Mouse (Mus musculus) layer of hippocampus, postnatal 25 days (tissue): ENCODE data around the gene 4931428F04Rik. TPM values are rescaled to one million over a fixed set of nuclear protein-coding genes. Genes with fewer than 3 reads are reported as not detected.

ENCODE experiments used
- DNase-seq, 2 experiments: peaks; one replicate each; pipeline ENCODE4 v3.0.0; 2022; ENCODE audit warnings: mixed read lengths in 2 of 2, low spot score in 1 of 2; ENCODE audit errors: extremely low spot score in 1 of 2
- total RNA-seq, 2 experiments: library from RNA; stranded (reverse); gene quantifications; 2 replicates each; pipeline ENCODE4 v1.2.3; 2021

The 4931428F04Rik gene
- total RNA-seq, 2 experiments from 2014 or later = 21.7 to 24.4 TPM

- DNase-seq = no peak
Observed at GRCm38 (mm10) chr8:105265128-105265527, 24.5 kb downstream of the 4931428F04Rik start.

DNA sequence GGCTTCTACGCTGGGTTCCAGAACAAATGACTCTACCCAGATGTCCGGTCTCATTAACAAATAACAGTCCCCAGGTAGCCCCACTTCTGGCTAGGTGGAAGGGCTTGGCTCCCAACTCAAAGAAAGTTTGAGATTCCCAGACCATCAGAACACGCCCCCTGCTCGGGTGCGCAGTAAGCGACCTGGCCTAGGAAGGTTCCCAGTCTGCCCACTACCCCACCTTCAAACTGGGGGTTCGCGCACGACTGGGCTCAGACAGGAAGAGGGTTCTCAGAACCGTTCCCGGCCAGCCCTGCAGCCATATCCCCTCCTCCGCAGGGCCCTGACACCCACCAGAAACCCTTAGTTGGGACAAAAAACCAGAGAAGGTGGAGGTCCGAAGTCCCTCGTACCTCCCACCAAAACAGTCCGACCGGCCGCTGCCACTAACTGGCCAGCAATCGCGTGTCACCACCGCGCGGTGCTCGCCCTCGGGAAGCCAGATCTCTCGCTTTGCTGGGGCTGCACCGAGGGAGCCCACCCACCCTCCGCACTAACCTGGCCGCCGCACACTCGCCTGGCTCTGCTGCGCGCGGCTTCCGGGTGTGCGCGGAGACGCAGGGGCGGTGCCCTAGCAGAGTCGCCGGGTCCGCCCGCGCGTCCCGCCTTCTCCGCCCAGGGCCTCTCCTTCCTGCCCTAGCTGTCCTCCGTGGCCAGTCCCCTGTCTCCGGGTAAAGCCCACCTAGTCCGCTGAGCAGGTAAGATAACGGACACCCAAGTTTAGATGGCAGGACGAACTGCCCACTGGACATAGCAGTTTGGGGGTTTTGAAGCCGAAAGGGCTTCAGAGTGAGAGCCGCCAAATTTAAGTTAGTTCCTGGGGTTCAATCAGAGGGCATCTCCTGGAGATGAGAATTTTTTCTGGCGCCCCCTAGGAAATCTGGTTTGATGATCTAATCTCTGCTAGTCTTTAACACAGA, 25.4 kb downstream of the 4931428F04Rik start, which contains the start of the genes Tradd and Fbxl8:
TSS of gene Tradd (minus strand) at position 586 of the 959 bp plus-strand sequence.
TSS of gene Fbxl8 (plus strand) at position 625 of the 959 bp plus-strand sequence.
- no peak for DNase-seq

DNA sequence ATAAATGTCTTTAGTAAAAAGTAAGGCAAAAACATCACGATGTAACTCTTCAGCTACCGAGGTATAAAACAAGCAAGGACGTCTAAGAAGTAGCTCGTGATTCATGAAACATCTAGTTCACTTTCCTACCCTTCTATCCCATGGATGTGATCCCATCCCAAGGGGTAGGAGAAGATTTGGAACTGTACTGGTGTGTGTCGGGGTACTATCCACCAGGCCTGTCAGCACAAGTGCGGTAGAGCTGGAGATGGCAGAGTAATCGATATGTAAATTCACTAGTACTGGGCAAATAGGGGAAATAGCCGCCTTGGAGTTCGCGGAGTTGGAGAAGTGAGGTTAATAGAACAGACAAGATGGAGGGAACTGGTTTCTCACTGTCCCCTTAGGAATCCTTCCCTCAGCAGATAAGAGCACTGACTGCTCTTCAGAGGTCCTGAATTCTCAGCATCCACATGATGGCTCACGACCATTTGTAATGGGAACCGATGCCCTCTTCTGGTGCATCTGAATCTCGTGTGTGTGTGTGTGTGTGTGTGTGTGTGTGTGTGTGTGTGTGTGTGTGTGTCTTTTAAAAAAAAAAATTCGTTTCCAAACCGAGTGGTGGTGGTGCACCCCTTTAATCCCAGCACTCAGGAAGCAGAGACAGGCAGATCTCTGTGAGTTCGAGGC, 26.3 kb downstream of the 4931428F04Rik start:
- no peak for DNase-seq

- DNase-seq = no peak
Observed at GRCm38 (mm10) chr8:105261326-105261980, 28.2 kb downstream of the 4931428F04Rik start.

DNA sequence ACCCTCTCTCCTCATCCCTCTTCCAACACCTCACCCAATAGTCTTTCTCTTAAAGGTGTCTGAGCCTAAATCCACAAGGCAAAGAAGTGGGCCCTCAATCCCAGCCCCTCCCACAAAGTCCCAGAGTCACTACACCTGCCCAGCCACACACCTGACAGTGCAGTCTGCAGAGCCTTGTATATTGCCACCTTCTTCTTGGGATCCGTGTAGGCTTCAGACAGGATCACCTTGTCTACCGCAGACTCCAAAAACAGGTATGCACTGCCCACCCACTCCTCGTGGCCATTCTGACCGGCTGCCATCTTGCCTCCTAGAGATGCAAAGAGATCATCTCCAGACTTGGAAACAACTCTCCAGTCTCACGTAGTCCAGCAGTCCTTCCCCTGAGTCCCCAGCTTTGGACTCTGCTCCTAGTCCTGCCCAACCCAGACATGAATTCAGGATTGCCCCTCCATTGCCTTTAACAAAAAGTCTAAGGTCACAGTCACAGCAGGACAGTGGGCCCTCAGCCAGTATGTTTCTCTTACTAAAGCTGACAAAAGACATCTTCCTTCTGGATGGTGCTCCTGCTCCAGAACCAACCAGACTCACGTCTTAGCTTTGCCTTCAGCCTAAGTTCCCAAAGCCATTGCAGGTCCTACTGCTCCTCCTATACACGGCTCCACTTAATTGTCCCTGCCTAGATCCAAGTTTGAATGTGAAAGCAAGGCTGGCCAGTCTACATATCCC, 29.1 kb downstream of the 4931428F04Rik start:
- no peak for DNase-seq

DNA sequence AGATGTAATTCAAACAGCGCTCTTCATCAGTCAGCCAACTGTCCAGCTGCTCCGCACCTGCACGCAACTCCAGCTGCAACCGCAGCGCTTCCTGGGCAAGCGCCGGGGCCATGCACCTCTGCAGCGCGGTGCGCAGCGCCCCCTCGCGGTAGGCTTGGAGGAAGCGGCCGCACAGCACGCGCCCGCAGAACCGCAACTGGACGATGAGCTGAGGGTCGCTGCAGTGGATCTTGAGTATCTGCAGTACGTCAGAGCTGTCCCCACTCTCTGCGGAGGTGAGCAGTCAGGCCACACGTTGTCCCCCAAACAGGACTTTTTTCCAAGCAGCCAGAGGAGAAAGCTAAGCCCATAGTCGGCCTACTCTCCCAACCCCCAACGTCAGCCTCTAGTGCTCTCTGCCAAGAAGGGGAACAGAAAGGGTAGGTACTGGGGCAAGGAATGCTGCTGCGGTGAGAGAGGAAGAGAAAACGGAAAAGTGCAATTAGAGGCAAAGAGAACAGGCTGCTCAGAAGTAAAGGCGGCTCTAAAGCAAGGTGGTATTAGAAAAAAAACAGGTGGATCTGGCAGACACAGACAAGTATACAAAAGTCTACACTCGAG, 29.8 kb downstream of the 4931428F04Rik start:
- peak; percentile 69 to 81 for DNase-seq

DNA sequence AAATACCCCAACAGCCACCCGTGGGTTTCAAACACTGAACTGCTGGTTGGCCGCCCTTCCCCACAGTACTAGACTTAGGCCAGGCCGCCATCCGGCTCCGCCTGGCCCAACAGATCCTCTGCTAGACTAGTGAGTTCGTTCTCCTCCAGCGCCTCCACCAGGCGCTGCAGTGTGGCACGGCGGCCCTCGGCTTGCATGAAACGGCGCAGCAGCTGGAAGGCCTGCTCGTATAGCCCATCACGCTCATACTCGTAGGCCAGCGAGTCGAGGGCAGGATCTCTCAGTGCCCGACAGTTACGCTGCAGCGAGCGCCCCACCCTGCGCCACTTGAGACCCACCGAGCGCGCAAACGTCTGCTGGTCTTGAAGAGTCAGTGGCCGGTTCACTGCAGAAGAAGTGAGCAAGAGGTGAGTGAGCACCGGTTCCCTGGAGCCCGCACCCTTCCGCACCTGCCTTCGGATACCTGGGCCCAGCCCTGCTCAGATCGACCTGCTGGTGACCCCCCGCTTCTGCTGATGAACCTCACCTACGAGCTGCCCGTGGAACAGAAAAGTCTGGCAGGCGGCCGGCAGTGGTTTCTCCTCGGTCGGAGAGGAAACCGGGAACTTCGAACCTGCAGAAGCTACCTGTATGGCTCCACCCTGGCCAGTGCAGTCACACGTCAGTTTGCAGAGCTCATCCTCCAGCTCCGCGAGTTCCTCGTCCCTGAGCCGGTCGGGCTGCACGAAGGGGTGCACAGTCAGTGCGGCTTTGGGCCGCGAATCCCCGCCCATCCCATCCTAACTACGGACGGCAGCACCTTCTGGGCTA, 30.5 kb downstream of the 4931428F04Rik start:
- no peak for DNase-seq

- DNase-seq = no peak
Observed at GRCm38 (mm10) chr8:105257318-105258114, 32.1 kb downstream of the 4931428F04Rik start.

GRCm38 (mm10) chr8:105254966-105255350, 34.7 kb downstream of the 4931428F04Rik start, which contains the start of gene B3gnt9:
TSS of gene B3gnt9 (minus strand) at chr8:105255153.
- no peak for DNase-seq

DNA sequence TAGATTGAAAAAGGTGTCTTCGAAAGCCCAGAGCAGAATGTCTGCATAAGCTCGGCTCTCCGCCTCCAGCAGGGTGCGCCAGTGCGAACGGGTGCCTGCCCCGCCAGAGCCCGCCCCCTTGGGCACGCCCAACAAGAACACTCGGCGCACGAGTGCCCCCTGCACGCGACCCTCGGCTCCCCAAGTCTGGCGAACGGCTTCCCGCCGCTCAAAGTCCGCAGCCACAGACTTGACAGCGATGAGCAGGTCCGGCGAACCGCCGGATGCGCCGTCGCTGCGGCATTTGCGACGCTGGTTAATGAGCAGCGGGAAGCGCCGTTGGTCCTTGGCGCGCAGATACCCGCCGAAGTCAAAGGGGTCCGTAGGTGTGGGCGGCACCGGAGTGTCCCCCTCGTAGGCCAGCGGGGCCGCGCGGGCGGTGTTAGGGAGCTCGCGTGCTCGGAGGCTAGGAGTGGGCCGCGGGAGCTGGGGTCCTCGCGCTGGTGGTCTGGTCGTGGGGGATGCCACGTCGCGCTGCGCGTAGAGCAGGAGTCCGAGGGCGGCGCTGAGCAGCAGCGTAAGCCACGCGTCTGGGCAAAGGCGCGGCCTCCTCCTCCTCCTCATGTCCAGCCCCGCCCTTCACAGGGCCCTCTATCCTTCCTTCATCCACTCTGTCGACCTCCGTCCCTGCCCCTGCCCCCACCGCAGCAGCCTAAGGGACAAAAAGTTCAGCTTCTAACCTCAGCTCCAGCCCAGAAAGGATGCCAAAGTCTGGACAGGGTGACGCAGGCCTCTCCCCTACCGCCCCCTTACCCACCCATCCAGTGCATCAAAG, 35.3 kb downstream of the 4931428F04Rik start:
- peak; percentile 83 to 92 for DNase-seq

DNA sequence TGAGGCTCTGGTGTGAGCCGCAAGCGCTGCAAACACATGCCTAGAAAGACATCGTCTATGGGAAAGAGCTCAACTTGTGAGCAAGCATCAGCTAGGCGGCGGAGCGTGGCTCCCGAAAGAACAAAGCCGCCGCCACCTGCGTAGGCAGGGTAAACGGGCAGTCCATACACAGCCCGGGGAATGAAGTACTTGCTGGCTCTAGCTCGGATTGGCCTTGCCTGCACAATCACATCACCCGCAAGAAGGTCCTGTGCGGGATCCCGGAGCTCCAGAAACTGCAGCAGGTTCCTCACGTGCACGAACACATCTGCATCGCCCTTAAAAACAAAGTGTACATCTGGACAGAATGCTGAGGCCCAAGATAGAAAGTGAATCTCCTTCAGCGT, 35.9 kb downstream of the 4931428F04Rik start:
- no peak for DNase-seq

DNA sequence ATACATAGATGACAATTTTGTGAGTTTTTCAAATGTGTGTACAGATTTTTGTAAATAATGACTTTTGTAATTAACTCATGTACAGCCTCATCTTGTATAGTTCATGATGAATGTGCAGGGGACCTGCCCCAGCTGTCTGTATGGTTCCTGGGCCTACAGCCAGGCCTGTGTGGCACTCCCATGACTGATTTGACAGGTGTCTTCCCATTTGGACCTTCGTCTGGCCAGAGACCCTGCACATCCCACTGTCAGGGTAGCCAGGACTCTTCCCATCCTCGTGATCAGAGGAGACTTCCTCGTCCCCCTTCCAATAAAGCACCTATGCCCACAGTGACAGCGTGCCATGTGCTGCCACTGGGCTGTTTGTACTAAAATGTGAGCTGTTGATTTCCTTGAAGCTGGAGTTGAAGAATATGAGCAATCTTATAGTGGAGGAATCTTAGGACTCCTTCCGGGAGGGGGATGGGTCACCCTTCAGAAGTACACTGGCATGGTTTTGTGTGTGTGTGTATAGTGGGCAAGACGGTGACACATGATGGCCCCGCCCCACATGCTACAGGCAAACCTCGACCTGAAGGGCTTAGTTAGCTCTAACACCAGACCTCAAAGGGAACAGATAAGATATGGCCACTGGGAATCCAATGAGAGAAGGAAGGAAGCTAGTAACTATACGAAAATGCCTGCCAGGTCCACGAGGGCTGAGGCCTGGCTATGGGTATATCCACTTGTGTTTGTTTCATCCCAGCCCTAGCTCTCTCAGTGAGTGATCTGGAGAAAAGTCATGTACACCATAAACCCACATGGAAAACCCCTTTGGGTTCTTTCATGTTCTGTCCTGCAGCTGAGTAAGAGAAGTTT, 36.8 kb downstream of the 4931428F04Rik start:
- no peak for DNase-seq

DNA sequence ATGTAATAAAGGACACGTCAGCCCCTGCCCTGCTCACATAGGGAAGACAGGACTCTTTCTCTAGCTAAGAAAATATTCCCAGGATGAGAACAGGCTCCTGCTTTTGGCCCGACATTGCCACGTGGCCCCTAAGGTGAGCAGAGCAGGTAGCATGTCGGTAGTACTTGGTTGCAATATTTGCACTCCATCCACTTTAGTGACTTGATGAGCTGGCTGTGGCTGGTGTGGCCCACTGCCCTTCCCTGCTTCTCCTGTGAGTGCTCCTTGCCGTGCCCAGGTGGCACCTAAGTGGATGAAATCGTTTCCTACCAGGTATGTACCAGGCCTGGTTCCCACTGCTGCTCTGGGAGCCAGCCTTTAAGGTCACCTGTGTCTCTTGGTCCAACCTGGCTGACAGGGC, 37.7 kb downstream of the 4931428F04Rik start:
- no peak for DNase-seq

GRCm38 (mm10) chr8:105241016-105241415, 48.6 kb downstream of the 4931428F04Rik start:
- no peak for DNase-seq

DNA sequence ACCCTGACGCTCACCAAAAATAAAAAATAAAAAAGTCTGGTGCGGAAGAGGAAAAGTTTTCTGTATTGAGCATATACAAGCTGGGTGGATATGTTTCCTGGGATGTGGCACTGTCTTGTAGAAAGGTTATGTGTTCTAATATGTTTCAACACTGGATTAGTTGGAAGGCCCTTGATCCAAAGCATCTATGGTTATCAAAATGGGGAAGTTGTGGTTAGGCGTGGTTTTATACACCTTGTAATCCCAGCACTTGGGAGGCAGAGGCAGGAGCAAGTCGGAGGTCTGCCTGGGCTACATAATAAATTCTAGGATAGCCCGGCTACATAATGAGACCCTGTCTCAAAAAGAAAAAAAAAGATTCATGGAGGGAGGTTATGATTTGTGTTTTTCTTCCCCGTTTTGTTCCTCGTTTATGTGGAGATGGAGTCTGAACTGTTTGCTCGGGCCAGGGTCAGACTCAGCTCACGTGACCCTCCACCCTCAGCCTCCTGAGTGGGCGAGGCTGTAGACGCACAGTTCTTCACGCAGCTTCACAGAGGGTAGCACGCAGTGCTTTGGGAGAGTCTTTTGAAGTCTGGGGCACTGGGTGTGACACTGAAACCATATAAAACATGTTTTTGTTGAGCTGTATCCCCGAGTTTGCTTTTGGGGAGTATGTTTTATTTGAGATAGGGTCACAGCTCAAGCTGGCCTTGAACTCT, 52.1 kb downstream of the 4931428F04Rik start:
- DNase-seq = no peak

DNA sequence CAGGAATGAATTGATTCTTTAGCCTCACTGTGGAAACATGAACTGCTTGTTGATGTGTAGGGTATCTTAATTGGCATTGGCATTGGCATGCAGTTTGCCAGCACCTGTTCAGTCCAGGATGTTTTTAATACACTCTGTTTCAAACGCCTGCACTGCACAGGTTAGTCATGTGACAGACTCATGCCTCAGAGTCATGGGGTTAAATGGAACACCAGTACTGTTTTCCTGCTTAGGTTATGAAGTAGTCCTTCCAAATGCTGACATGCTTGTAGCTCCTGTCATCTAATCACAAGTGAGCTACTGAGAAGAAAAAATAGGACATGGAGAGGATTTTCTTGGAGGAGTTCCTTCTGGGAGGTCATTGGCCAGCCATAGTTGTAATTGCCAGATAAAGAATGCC, 54.5 kb downstream of the 4931428F04Rik start:
- no peak for DNase-seq
